Mouse (Mus musculus): ENCODE results near the gene Lbhd1. TPM values are rescaled to one million over a fixed set of nuclear protein-coding genes. Genes with fewer than 3 reads are reported as not detected.

Lbhd1 gene
- total and polyA plus RNA-seq, 3 experiments = 15.5 to 123 (median 46.5) TPM

DNA sequence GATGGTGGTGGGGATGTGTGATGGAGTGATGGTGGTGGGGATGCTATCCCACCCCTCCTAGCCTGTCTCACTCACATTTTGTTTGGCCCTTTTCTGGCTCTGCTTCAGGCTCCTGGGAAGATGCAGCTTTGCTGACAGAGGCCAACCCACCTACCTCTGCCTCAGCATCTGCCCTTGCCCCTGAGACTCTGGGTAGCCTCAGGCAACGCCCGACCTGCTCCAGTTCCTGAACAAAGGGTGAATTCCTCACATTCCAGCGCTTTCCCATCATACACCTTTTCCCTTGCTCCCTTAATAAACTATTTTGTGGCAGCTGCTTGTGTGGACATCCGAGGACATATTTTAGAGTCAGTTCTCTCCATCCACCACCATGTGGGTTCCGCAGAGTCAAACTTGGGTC is 35.2 kb upstream of the Lbhd1 start:
- no peak overlapping the region for H3K4me3 ChIP-seq (ENCODE audit: control insufficient read depth in 1 of 2, insufficient read depth in 1 of 2, low read depth in 2 of 2, low read length in 2 of 2)

DNA sequence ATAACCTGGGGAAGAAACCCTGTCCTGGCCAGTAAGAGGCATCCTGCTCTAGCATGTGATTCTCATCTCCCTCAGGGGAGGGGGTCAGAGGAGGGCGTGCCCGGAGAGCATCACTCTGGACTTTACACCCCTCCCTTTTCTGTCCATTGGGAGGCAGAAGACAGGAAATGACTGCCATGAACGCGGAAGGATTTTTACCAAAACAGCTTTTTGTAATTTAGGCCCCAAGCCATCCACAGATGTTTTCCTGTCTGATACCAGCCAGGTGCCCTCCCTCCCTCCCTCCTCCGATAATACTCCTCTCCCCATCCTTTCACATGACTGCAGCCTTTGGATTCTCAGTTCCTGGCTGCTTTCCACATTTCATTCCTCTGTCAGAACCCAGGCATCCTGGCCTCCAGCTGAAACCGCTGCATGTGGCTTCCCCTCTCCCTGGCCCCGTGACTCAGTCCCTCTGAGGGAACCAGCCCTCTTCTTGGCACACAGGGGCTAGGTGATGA is 33.1 kb upstream of the Lbhd1 start, which contains the start of gene Lrrn4cl:
Gene Lrrn4cl (plus strand): TSS at position 367 of the 500 bp plus-strand sequence.
- no peak within 1 kb of the TSS for H3K4me3 ChIP-seq (ENCODE audit: control insufficient read depth in 1 of 2, insufficient read depth in 1 of 2, low read depth in 2 of 2, low read length in 2 of 2)
- no peaks in the 10 kb centered on the region for H3K27me3 ChIP-seq (ENCODE audit: control insufficient read depth in 1 of 2, insufficient read depth in 2 of 2, low read length in 2 of 2)
- no peak for DNase-seq (ENCODE audit: low read depth, low spot score)
- no peak for TF ChIP-seq TAL1 (IDR thresholded peaks at IDR 0.05; ENCODE audit: low read length)
- TF ChIP-seq RCOR1 (IDR thresholded peaks at IDR 0.05; ENCODE audit: low read depth, low read length) = no peak
- TF ChIP-seq RAD21 (IDR thresholded peaks at IDR 0.05; ENCODE audit: low read depth, low read length) = no peak
- no peak for TF ChIP-seq ELF1 (IDR thresholded peaks at IDR 0.05; ENCODE audit: low read depth, low read length)
- TF ChIP-seq SMC3 (IDR thresholded peaks at IDR 0.05; ENCODE audit: low read depth, low read length) = no peak
- no peak for TF ChIP-seq POLR2A (IDR thresholded peaks at IDR 0.05; ENCODE audit: control insufficient read depth in 1 of 2, insufficient read depth in 1 of 2, low read depth in 1 of 2, low read length in 2 of 2, poor library complexity in 1 of 2)
- no peak for TF ChIP-seq KAT2A (conservative IDR thresholded peaks at IDR 0.05; ENCODE audit: low read depth, low read length)
- no peak for TF ChIP-seq MAZ (IDR thresholded peaks at IDR 0.05; ENCODE audit: low read depth, low read length)
- no peak for TF ChIP-seq MAFK (IDR thresholded peaks at IDR 0.05; ENCODE audit: borderline replicate concordance, low read depth, low read length)
- TF ChIP-seq MXI1 (IDR thresholded peaks at IDR 0.05; ENCODE audit: low read depth, low read length) = no peak
- no peak for TF ChIP-seq GATA1 (IDR thresholded peaks at IDR 0.05; ENCODE audit: low read depth, low read length)
- no peak for TF ChIP-seq NELFE (IDR thresholded peaks at IDR 0.05; ENCODE audit: low read depth, low read length)
- no peak for TF ChIP-seq CHD1 (IDR thresholded peaks at IDR 0.05; ENCODE audit: low read depth, low read length)
- no peak for TF ChIP-seq ETS1 (IDR thresholded peaks at IDR 0.05; ENCODE audit: low read depth, low read length)
- H3K79me2 ChIP-seq (ENCODE audit: control insufficient read depth, insufficient read depth, low read length, poor library complexity) = no peaks in the 10 kb centered on the region
- no peaks in the 10 kb centered on the region for H3K9me3 ChIP-seq (replicated peaks; ENCODE audit: insufficient read depth, low read length)
- H3K9ac ChIP-seq (ENCODE audit: control insufficient read depth, low read depth, low read length, poor library complexity, severe bottlenecking) = no peak within 1 kb of the TSS
- H3K36me3 ChIP-seq (ENCODE audit: control insufficient read depth in 1 of 2, insufficient read depth in 2 of 2, low read length in 2 of 2) = no peaks in the 10 kb centered on the region; a peak in 2 of 4 replicates
- no peak within 1 kb of the TSS for H3K27ac ChIP-seq (ENCODE audit: control insufficient read depth, low read depth, low read length)
- H3K4me1 ChIP-seq (ENCODE audit: control insufficient read depth in 1 of 2, insufficient read depth in 2 of 2, low read length in 2 of 2) = no peaks in the 10 kb centered on the region

More for the DNA sequence above, 35.2 kb upstream of the Lbhd1 start:
- no peaks in the 10 kb centered on the region for H3K27me3 ChIP-seq (ENCODE audit: control insufficient read depth in 1 of 2, insufficient read depth in 2 of 2, low read length in 2 of 2)
- H3K27ac ChIP-seq (ENCODE audit: control insufficient read depth, low read depth, low read length) = no peak overlapping the region
- H3K4me1 ChIP-seq (ENCODE audit: control insufficient read depth in 1 of 2, insufficient read depth in 2 of 2, low read length in 2 of 2) = no peaks in the 10 kb centered on the region
- no peak for DNase-seq (ENCODE audit: low read depth, low spot score)
- H3K79me2 ChIP-seq (ENCODE audit: control insufficient read depth, insufficient read depth, low read length, poor library complexity) = no peaks in the 10 kb centered on the region
- no peak overlapping the region for H3K9ac ChIP-seq (ENCODE audit: control insufficient read depth, low read depth, low read length, poor library complexity, severe bottlenecking)
- no peaks in the 10 kb centered on the region for H3K9me3 ChIP-seq (replicated peaks; ENCODE audit: insufficient read depth, low read length)
- TF ChIP-seq BHLHE40 (IDR thresholded peaks at IDR 0.05; ENCODE audit: borderline replicate concordance, low read depth, low read length) = no peak
- no peak for TF ChIP-seq TBP (IDR thresholded peaks at IDR 0.05; ENCODE audit: low read depth, low read length)
- TF ChIP-seq MYB (IDR thresholded peaks at IDR 0.05; ENCODE audit: low read depth, low read length) = no peak
- H3K36me3 ChIP-seq (ENCODE audit: control insufficient read depth in 1 of 2, insufficient read depth in 2 of 2, low read length in 2 of 2) = peaks cover 0 to 2% of the 10 kb centered on the region in 2 experiments; a peak in 2 of 4 replicates
